In the genomic region with DNA sequence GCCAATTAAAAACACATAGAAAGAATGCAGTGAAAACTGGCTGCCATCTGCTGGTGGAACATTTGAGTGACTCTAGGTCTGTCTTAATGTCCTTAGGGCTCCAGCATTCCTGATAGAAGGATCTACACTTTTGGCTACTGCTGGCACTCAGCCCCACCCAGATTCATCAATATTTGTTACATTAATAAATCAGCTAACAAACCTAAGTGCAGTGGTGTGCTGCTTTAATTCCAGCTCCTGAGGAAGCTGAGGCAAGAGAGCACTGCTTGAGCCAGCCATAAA, we compare ENCODE assay signal across 8 mouse cellular contexts. TPM values are rescaled to one million over a fixed set of nuclear protein-coding genes. Genes with fewer than 3 reads are reported as not detected.
DNase-seq lines count a peak whose midpoint lies in the region; ATAC-seq and TF ChIP-seq lines count a peak whose summit lies in the region.

No protein-coding gene starts in this region.

- 0 out of 2 replicates have a peak overlapping the region, but pooled peaks have one; percentile 20 for H3K9ac ChIP-seq in heart, postnatal 0 days (replicated peaks; ENCODE audit: low read depth, low read length)
- no peak overlapping the region for H3K9ac ChIP-seq in liver, adult 2 months (ENCODE audit: low read depth, low read length)

- peak overlapping the region; percentile 31 for H3K4me3 ChIP-seq in heart, postnatal 0 days (ENCODE audit: low read depth, low read length)
- no peak overlapping the region for H3K4me3 ChIP-seq in liver, adult 2 months (ENCODE audit: insufficient read depth, low read depth, low read length)

- peak; percentile 86 for ATAC-seq in heart, postnatal 0 days (ENCODE audit: insufficient read depth, low read depth)

- no peaks in the 10 kb centered on the region for H3K27me3 ChIP-seq in heart, postnatal 0 days (ENCODE audit: control insufficient read depth, insufficient read depth, low read length)
- H3K27me3 ChIP-seq in liver, adult 2 months (ENCODE audit: control insufficient read depth, insufficient read depth, low read length) = peaks cover 8% of the 10 kb centered on the region; the same call in 1 of the 2 replicates

- no peaks in the 10 kb centered on the region for H3K9me3 ChIP-seq in heart, postnatal 0 days (replicated peaks; ENCODE audit: control insufficient read depth, low read length)

- no peaks in the 10 kb centered on the region for H3K79me2 ChIP-seq in liver, adult 2 months (ENCODE audit: control insufficient read depth, insufficient read depth, low read length)

- peak; percentile 8 for DNase-seq in B cell, adult 2 months
- peak; percentile 46 for DNase-seq in MN1 (ENCODE audit: low spot score)
- DNase-seq in embryo, embryonic 9.5 days (ENCODE audit: extremely low spot score) = peak; percentile 8
- peak; percentile 63 for DNase-seq in heart, postnatal 0 days (ENCODE audit: low spot score)
- DNase-seq in kidney, postnatal 14 days = peak; percentile 78
- DNase-seq in liver, adult 2 months (ENCODE audit: extremely low read depth, low read depth, low spot score) = peak; percentile 67
- peak; percentile 14 for DNase-seq in neural tube, embryonic 10.5 days (ENCODE audit: extremely low spot score, low spot score)
- no peak for DNase-seq in yolk sac, embryonic 10.5 days (ENCODE audit: low spot score)

- TF ChIP-seq EP300 in heart, postnatal 0 days (IDR thresholded peaks at IDR 0.05; ENCODE audit: low read depth) = no peak

- peak; percentile 75 for TF ChIP-seq CTCF in heart, postnatal 0 days (IDR thresholded peaks at IDR 0.05; ENCODE audit: low read depth)
- TF ChIP-seq CTCF in liver, adult 2 months (IDR thresholded peaks at IDR 0.05; ENCODE audit: low read depth, low read length) = peak; percentile 52

- no peaks in the 10 kb centered on the region for H3K36me3 ChIP-seq in heart, postnatal 0 days (replicated peaks; ENCODE audit: control insufficient read depth, insufficient read depth, low read length)
- no peaks in the 10 kb centered on the region for H3K36me3 ChIP-seq in liver, adult 2 months (ENCODE audit: control insufficient read depth, insufficient read depth, low read length)

- no peak overlapping the region for H3K27ac ChIP-seq in heart, postnatal 0 days (ENCODE audit: low read depth)
- H3K27ac ChIP-seq in liver, adult 2 months (replicated peaks; ENCODE audit: insufficient read depth, low read depth, low read length) = no peak overlapping the region

- no peak for TF ChIP-seq POLR2A in liver, adult 2 months (IDR thresholded peaks at IDR 0.05; ENCODE audit: extremely low read depth, insufficient read depth, low read length)

- H3K4me2 ChIP-seq in heart, postnatal 0 days (ENCODE audit: low read depth, low read length) = peak overlapping the region; percentile 59

- 0 out of 2 replicates have a peak, but pooled peaks cover 5% of the 10 kb centered on the region for H3K4me1 ChIP-seq in heart, postnatal 0 days (ENCODE audit: control insufficient read depth, insufficient read depth)
- H3K4me1 ChIP-seq in liver, adult 2 months (ENCODE audit: control insufficient read depth, insufficient read depth, low read length) = peaks cover 3% of the 10 kb centered on the region

RNA-seq across cellular contexts. Expression of a gene that starts 32.7 kb away (rescaled TPM):
- total RNA-seq in heart, postnatal 0 days (2014; rRNA removed; ENCODE audit: low replicate concordance) = 144 and 267 TPM in 2 replicates
- 1,733 and 1,796 TPM in 2 replicates for polyA plus RNA-seq in heart, postnatal 0 days (2015; fragmentation: Nextera tagmentation; extraction: Ambion mirVana)
- total RNA-seq in liver, adult 2 months (2014; rRNA removed) = 91.1 and 96.5 TPM in 2 replicates
- 43.1 and 47.6 TPM in 2 replicates for polyA plus RNA-seq in liver, adult 2 months (2012; rRNA removed)

RNA-seq across cellular contexts. Expression of a gene that starts 49.4 kb away (rescaled TPM):
- total RNA-seq in heart, postnatal 0 days (2014; rRNA removed; ENCODE audit: low replicate concordance) = 128 and 160 TPM in 2 replicates
- 388 and 459 TPM in 2 replicates for polyA plus RNA-seq in heart, postnatal 0 days (2015; fragmentation: Nextera tagmentation; extraction: Ambion mirVana)
- 0.13 and 4.5 TPM in 2 replicates for total RNA-seq in liver, adult 2 months (2014; rRNA removed)
- polyA plus RNA-seq in liver, adult 2 months (2012; rRNA removed) = not detected in 2 replicates

Comparison
In these comparisons a context has a peak if more than half of its experiments do, and no peak if none do; other contexts are left out.
1. RNA of a gene that starts 49.4 kb away (total RNA-seq): 128 to 160 TPM in heart, postnatal 0 days; 0.13 to 4.5 TPM in liver, adult 2 months; every median in the first group is over 10 times any median in the second.